Comparison of ENCODE assay signal across 15 mouse cellular contexts in the genomic region with DNA sequence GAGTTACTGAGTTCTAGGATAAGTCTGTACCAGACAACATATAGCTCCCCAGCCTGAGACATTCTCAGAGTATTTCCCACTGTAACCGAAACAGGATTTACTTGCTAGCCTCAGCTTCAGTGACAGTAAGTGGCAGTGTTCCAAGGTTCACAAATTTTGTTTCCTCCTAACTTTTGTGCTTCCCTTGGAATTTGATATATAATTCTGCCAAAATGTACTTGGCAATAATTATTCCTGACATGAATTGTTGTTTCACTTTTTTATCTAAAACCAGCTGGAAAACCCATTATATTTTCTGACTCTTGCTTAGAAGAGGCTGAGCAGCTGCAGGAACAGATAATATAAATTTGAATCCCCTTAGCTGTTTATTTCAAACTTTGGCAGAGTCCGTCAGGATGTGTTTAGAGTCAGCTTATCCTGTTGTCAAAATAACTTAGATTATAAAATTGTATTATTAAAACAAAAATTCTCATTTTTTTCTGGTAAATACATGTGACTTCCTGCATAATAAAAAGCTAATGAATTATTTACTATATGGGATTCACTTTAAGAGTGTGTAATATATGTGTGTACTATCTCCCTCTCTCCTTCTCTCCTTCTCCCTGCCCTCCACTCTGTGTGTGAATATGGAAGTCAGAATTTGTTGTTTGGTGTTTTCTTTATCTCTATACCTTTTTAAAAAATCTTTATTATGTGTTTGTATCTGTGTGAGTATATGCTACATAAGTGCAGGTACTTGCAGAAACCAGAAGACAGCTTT. TPM values are rescaled to one million over a fixed set of nuclear protein-coding genes. Genes with fewer than 3 reads are reported as not detected.
A peak's percentile ranks its signal among the peaks of the same experiment; 100 is the strongest.
DNase-seq lines count a peak whose midpoint lies in the region; ATAC-seq and TF ChIP-seq lines count a peak whose summit lies in the region.
"Had no signal": no experiment of that assay in that cellular context is flagged by ENCODE, and none has a peak within 500 bp of the region (broad histone marks: within the 10 kb centered on the region; RNA-seq: fewer than 3 reads in every experiment).

No protein-coding gene starts in this region.

- no peak for ATAC-seq in kidney, embryonic 14.5 days (ENCODE audit: low FRiP score, low TSS enrichment)
- peak; percentile 90; the same call in 1 of the 2 replicates for ATAC-seq in lung, embryonic 15.5 days (ENCODE audit: borderline replicate concordance, extremely low read depth, low FRiP score, low TSS enrichment)
- ATAC-seq in neural tube, embryonic 15.5 days (ENCODE audit: low FRiP score): no peak
- ATAC-seq: forebrain, postnatal 0 days had no signal

- TF ChIP-seq POLR2A in kidney, adult 2 months (IDR thresholded peaks at IDR 0.05; ENCODE audit: low read depth, low read length): no peak

- H3K4me3 ChIP-seq in kidney, adult 2 months (ENCODE audit: insufficient read depth, low read depth, low read length): no peak overlapping the region
- H3K4me3 ChIP-seq in kidney, embryonic 14.5 days (ENCODE audit: low read length): no peak overlapping the region
- H3K4me3 ChIP-seq in lung, embryonic 15.5 days: no peak overlapping the region
- no peak overlapping the region for H3K4me3 ChIP-seq in neural tube, embryonic 15.5 days (replicated peaks)
- H3K4me3 ChIP-seq: hindbrain, embryonic 15.5 days; neural tube, embryonic 12.5 days had no signal

- no peaks in the 10 kb centered on the region for H3K27me3 ChIP-seq in kidney, adult 2 months (replicated peaks; ENCODE audit: control insufficient read depth, insufficient read depth, low read length)
- H3K27me3 ChIP-seq in kidney, embryonic 14.5 days (ENCODE audit: control insufficient read depth, insufficient read depth, low read length): no peaks in the 10 kb centered on the region
- H3K27me3 ChIP-seq in lung, embryonic 15.5 days: no peaks in the 10 kb centered on the region
- no peaks in the 10 kb centered on the region for H3K27me3 ChIP-seq in neural tube, embryonic 15.5 days (replicated peaks)
- H3K27me3 ChIP-seq: CH12.LX; hindbrain, embryonic 15.5 days; neural tube, embryonic 12.5 days had no signal

- no peak for TF ChIP-seq CTCF in kidney, adult 2 months (conservative IDR thresholded peaks at IDR 0.05; ENCODE audit: insufficient read depth, insufficient read length, low read depth, low read length)

- H3K9ac ChIP-seq in kidney, embryonic 14.5 days (ENCODE audit: low read depth, low read length): no peak overlapping the region
- no peak overlapping the region for H3K9ac ChIP-seq in lung, embryonic 15.5 days
- no peak overlapping the region for H3K9ac ChIP-seq in neural tube, embryonic 15.5 days (replicated peaks)
- H3K9ac ChIP-seq: forebrain, postnatal 0 days; hindbrain, embryonic 15.5 days; neural tube, embryonic 12.5 days had no signal

- no peaks in the 10 kb centered on the region; the same call in 1 of the 2 replicates for H3K4me1 ChIP-seq in kidney, adult 2 months (ENCODE audit: control insufficient read depth, insufficient read depth, low read length)
- no peaks in the 10 kb centered on the region for H3K4me1 ChIP-seq in kidney, embryonic 14.5 days (ENCODE audit: control insufficient read depth, insufficient read depth, low read length)
- no peaks in the 10 kb centered on the region for H3K4me1 ChIP-seq in lung, embryonic 15.5 days
- no peaks in the 10 kb centered on the region for H3K4me1 ChIP-seq in neural tube, embryonic 15.5 days
- H3K4me1 ChIP-seq: hindbrain, embryonic 15.5 days; neural tube, embryonic 12.5 days had no signal

- peak overlapping the region; percentile 52; the same call in 1 of the 2 replicates for H3K27ac ChIP-seq in kidney, adult 2 months (ENCODE audit: insufficient read depth, low read depth, low read length)
- H3K27ac ChIP-seq in kidney, embryonic 14.5 days (ENCODE audit: low read depth, low read length): no peak overlapping the region
- no peak overlapping the region for H3K27ac ChIP-seq in lung, embryonic 15.5 days
- H3K27ac ChIP-seq in neural tube, embryonic 15.5 days (replicated peaks): no peak overlapping the region
- H3K27ac ChIP-seq: hindbrain, embryonic 15.5 days; neural tube, embryonic 12.5 days had no signal

- no peaks in the 10 kb centered on the region for H3K36me3 ChIP-seq in kidney, adult 2 months (ENCODE audit: control insufficient read depth, insufficient read depth, low read length)
- H3K36me3 ChIP-seq in kidney, embryonic 14.5 days (ENCODE audit: control insufficient read depth, insufficient read depth, low read length): no peaks in the 10 kb centered on the region
- H3K36me3 ChIP-seq in lung, embryonic 15.5 days: no peaks in the 10 kb centered on the region
- no peaks in the 10 kb centered on the region for H3K36me3 ChIP-seq in neural tube, embryonic 15.5 days
- H3K36me3 ChIP-seq: hindbrain, embryonic 15.5 days; neural tube, embryonic 12.5 days had no signal

- H3K4me2 ChIP-seq in kidney, embryonic 14.5 days (replicated peaks; ENCODE audit: low read depth, low read length): no peak overlapping the region
- no peak overlapping the region for H3K4me2 ChIP-seq in lung, embryonic 15.5 days
- H3K4me2 ChIP-seq in neural tube, embryonic 15.5 days: no peak overlapping the region
- H3K4me2 ChIP-seq: hindbrain, embryonic 15.5 days; neural tube, embryonic 12.5 days had no signal

- H3K9me3 ChIP-seq in kidney, embryonic 14.5 days (ENCODE audit: control insufficient read depth, low read length): no peaks in the 10 kb centered on the region
- H3K9me3 ChIP-seq in lung, embryonic 15.5 days: no peaks in the 10 kb centered on the region
- H3K9me3 ChIP-seq in neural tube, embryonic 15.5 days (replicated peaks): no peaks in the 10 kb centered on the region
- H3K9me3 ChIP-seq: hindbrain, embryonic 15.5 days; neural tube, embryonic 12.5 days had no signal

- peak; percentile 10 for DNase-seq in adrenal gland, postnatal 10 days
- no peak for DNase-seq in adrenal gland, postnatal 4 days (ENCODE audit: low spot score in 2 of 2)
- peak; percentile 75 for DNase-seq in kidney, adult 2 months
- no peak for DNase-seq in lung, postnatal 14 days
- no peak for DNase-seq in layer of hippocampus, postnatal 25 days (ENCODE audit: extremely low spot score in 1 of 2, low spot score in 1 of 2)
- DNase-seq: adrenal gland, postnatal 36 days; cerebellum, postnatal 14 days; forebrain, postnatal 0 days; layer of hippocampus, postnatal 36 days had no signal

- WGBS in kidney, adult 2 months: 60% methylated on average over 2 of the region's 2 CpGs
- 53% methylated on average over 2 of the region's 2 CpGs for WGBS in kidney, embryonic 14.5 days
- 35% methylated on average over 2 of the region's 2 CpGs for WGBS in lung, embryonic 15.5 days
- WGBS in neural tube, embryonic 15.5 days: 85% methylated on average over 2 of the region's 2 CpGs

RNA-seq across cellular contexts. Expression of a gene that starts 9.4 kb away (rescaled TPM):
- 100 to 1,000 TPM in 1 of 2 experiments, 10 to 100 TPM in 1; 94.7 to 104 TPM for total RNA-seq in adrenal gland, postnatal 10 days (2021)
- 100 to 1,000 TPM in 1 of 2 experiments, 10 to 100 TPM in 1; 76.4 to 112 TPM for total RNA-seq in adrenal gland, postnatal 4 days (2021)
- polyA plus RNA-seq in kidney, adult 2 months (2012; rRNA removed): 10.1 and 16.8 TPM in 2 replicates
- 69.5 and 79.5 TPM in 2 replicates for polyA plus RNA-seq in kidney, embryonic 14.5 days (2014; fragmentation: Nextera tagmentation; extraction: Ambion mirVana)
- 65.8 and 70.9 TPM in 2 replicates for polyA plus RNA-seq in lung, embryonic 15.5 days (2015; fragmentation: Nextera tagmentation; extraction: Ambion mirVana)
- total RNA-seq in layer of hippocampus, postnatal 25 days (2021): 10 to 100 TPM; 40.8 to 54.5 TPM
- 33.0 and 37.2 TPM in 2 replicates for polyA plus RNA-seq in neural tube, embryonic 15.5 days (2015; fragmentation: Nextera tagmentation; extraction: Ambion mirVana)

RNA-seq across cellular contexts. Expression of a gene that starts 9.6 kb away (rescaled TPM):
- 1 to 10 TPM; 6.6 to 6.9 TPM for total RNA-seq in adrenal gland, postnatal 10 days (2021)
- 1 to 10 TPM; 5.9 to 9.6 TPM for total RNA-seq in adrenal gland, postnatal 4 days (2021)
- 1.4 and 2.2 TPM in 2 replicates for polyA plus RNA-seq in kidney, adult 2 months (2012; rRNA removed)
- polyA plus RNA-seq in kidney, embryonic 14.5 days (2014; fragmentation: Nextera tagmentation; extraction: Ambion mirVana): 4.4 and 4.7 TPM in 2 replicates
- polyA plus RNA-seq in lung, embryonic 15.5 days (2015; fragmentation: Nextera tagmentation; extraction: Ambion mirVana): 1.6 and 1.9 TPM in 2 replicates
- 1 to 10 TPM; 2.4 to 2.7 TPM for total RNA-seq in layer of hippocampus, postnatal 25 days (2021)
- polyA plus RNA-seq in neural tube, embryonic 15.5 days (2015; fragmentation: Nextera tagmentation; extraction: Ambion mirVana): 2.0 TPM in 2 replicates

RNA-seq across cellular contexts. Expression of a gene that starts 43.5 kb away (rescaled TPM):
- total RNA-seq in adrenal gland, postnatal 10 days (2021): 10 to 100 TPM in 1 of 2 experiments, 1 to 10 TPM in 1; 8.5 to 12.3 TPM
- total RNA-seq in adrenal gland, postnatal 4 days (2021): 10 to 100 TPM; 14.2 TPM
- polyA plus RNA-seq in kidney, adult 2 months (2012; rRNA removed): 3.7 and 5.8 TPM in 2 replicates
- polyA plus RNA-seq in kidney, embryonic 14.5 days (2014; fragmentation: Nextera tagmentation; extraction: Ambion mirVana): 21.0 and 27.9 TPM in 2 replicates
- polyA plus RNA-seq in lung, embryonic 15.5 days (2015; fragmentation: Nextera tagmentation; extraction: Ambion mirVana): 22.8 and 23.6 TPM in 2 replicates
- 10 to 100 TPM; 12.4 to 15.1 TPM for total RNA-seq in layer of hippocampus, postnatal 25 days (2021)
- 27.0 and 28.0 TPM in 2 replicates for polyA plus RNA-seq in neural tube, embryonic 15.5 days (2015; fragmentation: Nextera tagmentation; extraction: Ambion mirVana)

RNA-seq across cellular contexts. Expression of a gene that starts 43.5 kb away (rescaled TPM):
- 10 to 100 TPM in 1 of 2 experiments, 1 to 10 TPM in 1; 6.1 to 11.4 TPM for total RNA-seq in adrenal gland, postnatal 10 days (2021)
- 10 to 100 TPM; 16.9 to 17.6 TPM for total RNA-seq in adrenal gland, postnatal 4 days (2021)
- polyA plus RNA-seq in kidney, adult 2 months (2012; rRNA removed): 4.3 and 5.2 TPM in 2 replicates
- polyA plus RNA-seq in kidney, embryonic 14.5 days (2014; fragmentation: Nextera tagmentation; extraction: Ambion mirVana): 6.1 and 11.6 TPM in 2 replicates
- polyA plus RNA-seq in lung, embryonic 15.5 days (2015; fragmentation: Nextera tagmentation; extraction: Ambion mirVana): 9.8 and 12.0 TPM in 2 replicates
- total RNA-seq in layer of hippocampus, postnatal 25 days (2021): 1 to 10 TPM; 6.1 to 8.7 TPM
- polyA plus RNA-seq in neural tube, embryonic 15.5 days (2015; fragmentation: Nextera tagmentation; extraction: Ambion mirVana): 5.7 and 5.8 TPM in 2 replicates

RNA-seq across cellular contexts. Expression of a gene that starts 43.6 kb away (rescaled TPM):
- 10 to 100 TPM; 22.6 to 29.7 TPM for total RNA-seq in adrenal gland, postnatal 10 days (2021)
- 10 to 100 TPM; 33.3 to 36.7 TPM for total RNA-seq in adrenal gland, postnatal 4 days (2021)
- polyA plus RNA-seq in kidney, adult 2 months (2012; rRNA removed): 9.7 and 14.3 TPM in 2 replicates
- polyA plus RNA-seq in kidney, embryonic 14.5 days (2014; fragmentation: Nextera tagmentation; extraction: Ambion mirVana): 68.0 and 82.9 TPM in 2 replicates
- polyA plus RNA-seq in lung, embryonic 15.5 days (2015; fragmentation: Nextera tagmentation; extraction: Ambion mirVana): 66.9 and 69.5 TPM in 2 replicates
- total RNA-seq in layer of hippocampus, postnatal 25 days (2021): 10 to 100 TPM; 33.3 to 34.9 TPM
- 47.1 and 50.7 TPM in 2 replicates for polyA plus RNA-seq in neural tube, embryonic 15.5 days (2015; fragmentation: Nextera tagmentation; extraction: Ambion mirVana)

Comparison
In these comparisons a context has a peak if more than half of its experiments do, and no peak if none do; other contexts are left out.
1. DNase-seq: peak in adrenal gland, postnatal 10 days (single experiment) and kidney, adult 2 months (single experiment); none in adrenal gland, postnatal 4 days (0 of 2), lung, postnatal 14 days (single experiment) and layer of hippocampus, postnatal 25 days (0 of 2).